Mouse (Mus musculus) forebrain, embryonic 16.5 days (tissue): ENCODE results near the gene Fbl. TPM values are rescaled to one million over a fixed set of nuclear protein-coding genes. Genes with fewer than 3 reads are reported as not detected.

Source experiments
- polyA plus RNA-seq: library from polyadenylated mRNA; unstranded; fragments of >200 nt; fragmentation: Nextera tagmentation; extraction: Ambion mirVana; gene quantifications from 2 replicates; pipeline ENCODE4 v1.2.1, GENCODE M21; 2015

The Fbl gene
- polyA plus RNA-seq, 1 experiment from 2014 or later = 86.8 TPM

Other genes starting within 250 kb of the Fbl start
- 18.4 and 19.4 TPM in 2 replicates for gene Zfp974, start 240.2 kb upstream of the Fbl start, polyA plus RNA-seq
- gene Zfp780b, start 190.5 kb upstream of the Fbl start, polyA plus RNA-seq = 30.1 and 36.6 TPM in 2 replicates
- 6.8 and 7.6 TPM in 2 replicates for gene Zfp850, start 155.6 kb upstream of the Fbl start, polyA plus RNA-seq
- 330 and 343 TPM in 2 replicates for gene Psmc4, start 119.6 kb upstream of the Fbl start, polyA plus RNA-seq
- gene Fcgbp, start 98.5 kb upstream of the Fbl start, polyA plus RNA-seq = 0.41 TPM in 1 of 2 replicates, not detected in the other
- 0.06 and 0.14 TPM in 2 replicates for gene 9530053A07Rik, start 40.2 kb upstream of the Fbl start, polyA plus RNA-seq
- gene Dyrk1b, start 9.8 kb downstream of the Fbl start, polyA plus RNA-seq = 14.4 and 14.8 TPM in 2 replicates
- gene Eid2, start 98.2 kb downstream of the Fbl start, polyA plus RNA-seq = 3.8 and 4.1 TPM in 2 replicates
- 41.8 and 45.1 TPM in 2 replicates for gene Eid2b, start 108.0 kb downstream of the Fbl start, polyA plus RNA-seq
- 0.16 TPM in 1 of 2 replicates, not detected in the other for gene Selenov, start 121.5 kb downstream of the Fbl start, polyA plus RNA-seq
- gene Dll3, start 132.5 kb downstream of the Fbl start, polyA plus RNA-seq = 9.9 and 10.5 TPM in 2 replicates
- 144 and 146 TPM in 2 replicates for gene Timm50, start 142.4 kb downstream of the Fbl start, polyA plus RNA-seq
- 114 and 118 TPM in 2 replicates for gene Supt5, start 169.0 kb downstream of the Fbl start, polyA plus RNA-seq
- gene Rps16, start 180.9 kb downstream of the Fbl start, polyA plus RNA-seq = 464 and 494 TPM in 2 replicates
- gene Plekhg2, start 202.9 kb downstream of the Fbl start, polyA plus RNA-seq = 40.7 and 50.8 TPM in 2 replicates
- gene Zfp36, start 210.5 kb downstream of the Fbl start, polyA plus RNA-seq = 6.5 and 6.7 TPM in 2 replicates
- gene Med29, start 223.0 kb downstream of the Fbl start, polyA plus RNA-seq = 39.9 and 40.2 TPM in 2 replicates
- gene Paf1, start 223.2 kb downstream of the Fbl start, polyA plus RNA-seq = 107 and 111 TPM in 2 replicates